Mouse (Mus musculus): Measurements from ENCODE around the gene Ccdc190.
A peak's percentile ranks its signal among the peaks of the same experiment; 100 is the strongest.

Ccdc190 gene

GRCm38 (mm10) chr1:169949981-169950380 is 21.5 kb downstream of the Ccdc190 start:
- Histone ChIP-seq H3K36me3 (ENCODE audit: control insufficient read depth, insufficient read depth, low read length, poor library complexity, severe bottlenecking) (no peaks in the 10 kb centered on the region), H3K27me3 (ENCODE audit: control insufficient read depth, insufficient read depth, low read length, poor library complexity, severe bottlenecking) (no peaks in the 10 kb centered on the region)
- no peak for DNase-seq (ENCODE audit: low read depth, low spot score)

GRCm38 (mm10) chr1:169950651-169951050 is 22.2 kb downstream of the Ccdc190 start:
- peak; percentile 21 for DNase-seq (ENCODE audit: low read depth, low spot score)
- H3K36me3 ChIP-seq (ENCODE audit: control insufficient read depth, insufficient read depth, low read length, poor library complexity, severe bottlenecking) = peaks cover 2% of the 10 kb centered on the region; the same call in 1 of the 2 replicates
- no peaks in the 10 kb centered on the region for H3K27me3 ChIP-seq (ENCODE audit: control insufficient read depth, insufficient read depth, low read length, poor library complexity, severe bottlenecking)

GRCm38 (mm10) chr1:169951561-169951960 is 23.1 kb downstream of the Ccdc190 start:
- no peak for DNase-seq (ENCODE audit: low read depth, low spot score)
- H3K36me3 ChIP-seq (ENCODE audit: control insufficient read depth, insufficient read depth, low read length, poor library complexity, severe bottlenecking) = peaks cover 4% of the 10 kb centered on the region; the same call in 1 of the 2 replicates
- H3K27me3 ChIP-seq (ENCODE audit: control insufficient read depth, insufficient read depth, low read length, poor library complexity, severe bottlenecking) = no peaks in the 10 kb centered on the region

- no peaks in the 10 kb centered on the region for H3K27me3 ChIP-seq (ENCODE audit: control insufficient read depth, insufficient read depth, low read length, poor library complexity, severe bottlenecking)
- DNase-seq (ENCODE audit: low read depth, low spot score) = no peak
- H3K36me3 ChIP-seq (ENCODE audit: control insufficient read depth, insufficient read depth, low read length, poor library complexity, severe bottlenecking) = peaks cover 4% of the 10 kb centered on the region; the same call in 1 of the 2 replicates
Observed at GRCm38 (mm10) chr1:169952636-169953035, 24.2 kb downstream of the Ccdc190 start.

- Histone ChIP-seq H3K27me3 (ENCODE audit: control insufficient read depth, insufficient read depth, low read length, poor library complexity, severe bottlenecking) (no peaks in the 10 kb centered on the region), H3K36me3 (ENCODE audit: control insufficient read depth, insufficient read depth, low read length, poor library complexity, severe bottlenecking) (peaks cover 4% of the 10 kb centered on the region; the same call in 1 of the 2 replicates)
- DNase-seq (ENCODE audit: low read depth, low spot score) = no peak
Observed at GRCm38 (mm10) chr1:169953106-169953505, 24.7 kb downstream of the Ccdc190 start.

- peaks cover 5% of the 10 kb centered on the region; the same call in 1 of the 2 replicates for H3K36me3 ChIP-seq (ENCODE audit: control insufficient read depth, insufficient read depth, low read length, poor library complexity, severe bottlenecking)
- DNase-seq (ENCODE audit: low read depth, low spot score) = peak; percentile 99
- H3K27me3 ChIP-seq (ENCODE audit: control insufficient read depth, insufficient read depth, low read length, poor library complexity, severe bottlenecking) = no peaks in the 10 kb centered on the region
Observed at GRCm38 (mm10) chr1:169968792-169969515, 40.5 kb downstream of the Ccdc190 start, which contains the start of gene Hsd17b7. Gene Hsd17b7 (minus strand): TSS chr1:169969241.

- no peak for DNase-seq (ENCODE audit: low read depth, low spot score)
- Histone ChIP-seq H3K36me3 (ENCODE audit: control insufficient read depth, insufficient read depth, low read length, poor library complexity, severe bottlenecking) (peaks cover 2% of the 10 kb centered on the region; the same call in 1 of the 2 replicates), H3K27me3 (ENCODE audit: control insufficient read depth, insufficient read depth, low read length, poor library complexity, severe bottlenecking) (no peaks in the 10 kb centered on the region)
Observed at GRCm38 (mm10) chr1:169969516-169969886, 41.1 kb downstream of the Ccdc190 start.

DNA sequence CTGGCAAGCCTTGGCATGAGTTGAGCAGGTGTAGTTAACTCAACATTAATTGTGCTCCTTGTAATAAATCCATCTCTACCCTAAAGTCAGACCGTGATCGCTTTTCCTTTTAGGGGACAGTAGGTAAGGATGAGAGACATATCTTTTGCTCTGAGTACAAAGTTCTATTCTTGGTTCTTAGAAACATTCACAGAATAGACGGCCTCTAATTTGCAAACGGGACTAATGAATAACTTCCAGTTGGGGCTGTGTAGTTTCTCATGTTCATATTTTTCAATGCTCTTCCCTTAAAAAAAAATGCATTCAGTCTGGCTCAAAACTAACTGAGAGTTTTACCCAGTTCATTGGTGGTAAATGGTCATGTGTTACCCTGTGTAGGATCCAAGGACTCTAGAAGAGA is 42.5 kb downstream of the Ccdc190 start:
- H3K27me3 ChIP-seq (ENCODE audit: control insufficient read depth, insufficient read depth, low read length, poor library complexity, severe bottlenecking) = no peaks in the 10 kb centered on the region
- DNase-seq (ENCODE audit: low read depth, low spot score) = no peak
- H3K36me3 ChIP-seq (ENCODE audit: control insufficient read depth, insufficient read depth, low read length, poor library complexity, severe bottlenecking) = no peaks in the 10 kb centered on the region

GRCm38 (mm10) chr1:169971998-169972397 is 43.5 kb downstream of the Ccdc190 start:
- Histone ChIP-seq H3K36me3 (ENCODE audit: control insufficient read depth, insufficient read depth, low read length, poor library complexity, severe bottlenecking) (no peaks in the 10 kb centered on the region), H3K27me3 (ENCODE audit: control insufficient read depth, insufficient read depth, low read length, poor library complexity, severe bottlenecking) (no peaks in the 10 kb centered on the region)

DNA sequence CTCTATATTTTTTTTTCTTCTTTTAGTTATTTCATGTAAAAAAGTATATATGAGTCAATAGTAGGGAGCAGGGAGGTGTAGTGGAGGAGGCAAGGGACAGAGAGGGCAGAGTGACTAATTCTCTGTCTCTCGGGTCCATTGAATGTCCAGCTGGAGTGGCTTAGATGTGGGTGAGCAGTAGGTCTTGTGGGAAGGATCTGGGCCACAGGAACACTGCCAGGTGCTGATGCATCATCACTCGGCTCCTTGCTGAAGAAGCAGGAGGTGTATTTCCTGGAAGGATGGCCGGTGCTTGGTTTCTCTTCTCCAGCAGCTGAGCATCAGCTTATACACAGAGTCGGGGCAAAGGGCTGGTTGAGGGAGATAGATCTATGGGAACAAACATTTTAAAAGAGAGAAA is 49.2 kb downstream of the Ccdc190 start:
- no peaks in the 10 kb centered on the region for H3K36me3 ChIP-seq (ENCODE audit: control insufficient read depth, insufficient read depth, low read length, poor library complexity, severe bottlenecking)
- no peak for DNase-seq (ENCODE audit: low read depth, low spot score)

More at GRCm38 (mm10) chr1:169971998-169972397, 43.5 kb downstream of the Ccdc190 start:
- no peak for DNase-seq (ENCODE audit: low read depth, low spot score)

More for the DNA sequence above, 49.2 kb downstream of the Ccdc190 start:
- no peaks in the 10 kb centered on the region for H3K27me3 ChIP-seq (ENCODE audit: control insufficient read depth, insufficient read depth, low read length, poor library complexity, severe bottlenecking)
